Mouse (Mus musculus) hindbrain, embryonic 16.5 days (tissue): ENCODE data around the gene Isg20l2. TPM values are rescaled to one million over a fixed set of nuclear protein-coding genes. Genes with fewer than 3 reads are reported as not detected.

Source experiments
- ATAC-seq: fragments of 200-750 bp; cut with Nextera tagmentation; 2 replicates; pipeline ENCODE4 v1.8.0; 2017; ENCODE audit warnings: moderate TSS enrichment, moderate library complexity
- H3K27ac ChIP-seq: fragments of 300-500 bp; sonication (generic); 2 replicates; pipeline ENCODE4 v1.5.1; 2014; ENCODE audit warnings: low read depth, mild to moderate bottlenecking, control low read depth, low read length, moderate library complexity
- H3K27me3 ChIP-seq: fragments of 300-500 bp; sonication (generic); replicated peaks from 2 replicates; pipeline ENCODE4 v1.6.1; 2014; ENCODE audit warnings: low read length; ENCODE audit not compliant: control insufficient read depth, insufficient read depth
- H3K36me3 ChIP-seq: fragments of 300-500 bp; sonication (generic); 2 replicates; pipeline ENCODE4 v1.6.1; 2014; ENCODE audit warnings: mild to moderate bottlenecking, low read length, moderate library complexity, mixed read lengths; ENCODE audit not compliant: control insufficient read depth, insufficient read depth
- H3K4me1 ChIP-seq: fragments of 300-500 bp; sonication (generic); 2 replicates; pipeline ENCODE4 v1.6.1; 2014; ENCODE audit warnings: low read depth, low read length; ENCODE audit not compliant: control insufficient read depth, insufficient read depth
- H3K4me2 ChIP-seq: fragments of 300-500 bp; sonication (generic); 2 replicates; pipeline ENCODE4 v1.6.1; 2014; ENCODE audit warnings: mild to moderate bottlenecking, low read length, control low read depth, moderate library complexity
- H3K4me3 ChIP-seq: fragments of 300-500 bp; sonication (generic); 2 replicates; pipeline ENCODE4 v1.5.1; 2014; ENCODE audit warnings: mild to moderate bottlenecking, low read length, control low read depth, moderate library complexity
- H3K9ac ChIP-seq: fragments of 300-500 bp; sonication (generic); 2 replicates; pipeline ENCODE4 v1.6.1; 2014; ENCODE audit warnings: low read depth, mild to moderate bottlenecking, control low read depth, low read length, moderate library complexity
- H3K9me3 ChIP-seq: fragments of 300-500 bp; sonication (generic); 2 replicates; pipeline ENCODE4 v1.6.1; 2014; ENCODE audit warnings: mild to moderate bottlenecking, low read length, moderate library complexity; ENCODE audit not compliant: control insufficient read depth
- WGBS: fragments of 180-500 bp; shearing (Covaris S2); extraction: QIAGEN DNeasy Blood & Tissue Kit; methylation state at CpG from one replicate; pipeline ENCODE4 v1.1.7; 2014; 5-methylcytosine and 5-hydroxymethylcytosine counted together
- polyA plus RNA-seq: library from polyadenylated mRNA; unstranded; fragments of >200 nt; fragmentation: Nextera tagmentation; extraction: Ambion mirVana; gene quantifications from 2 replicates; pipeline ENCODE4 v1.2.1, GENCODE M21; 2015

The Isg20l2 gene
- polyA plus RNA-seq, 1 experiment from 2014 or later: 22.7 TPM

GRCm38 (mm10) chr3:87979493-87979892 lies 49.4 kb downstream of the Isg20l2 start:
- no peak for ATAC-seq
- whole genome bisulfite sequencing: 83% methylated on average over 5 of the region's 5 CpGs

GRCm38 (mm10) chr3:87980085-87980484 lies 50.0 kb downstream of the Isg20l2 start:
- Histone ChIP-seq H3K9me3 (no peaks in the 10 kb centered on the region), H3K4me3 (no peak overlapping the region), H3K27ac (no peak overlapping the region), H3K4me1 (peaks cover 18% of the 10 kb centered on the region), H3K27me3 (no peaks in the 10 kb centered on the region), H3K4me2 (no peak overlapping the region), H3K9ac (no peak overlapping the region), H3K36me3 (no peaks in the 10 kb centered on the region)
- ATAC-seq: no peak
- 68% methylated on average over 3 of the region's 3 CpGs for WGBS

More at GRCm38 (mm10) chr3:87979493-87979892, 49.4 kb downstream of the Isg20l2 start:
- Histone ChIP-seq H3K27ac (no peak overlapping the region), H3K9me3 (no peaks in the 10 kb centered on the region), H3K4me3 (no peak overlapping the region), H3K4me2 (no peak overlapping the region), H3K27me3 (no peaks in the 10 kb centered on the region), H3K4me1 (peaks cover 19% of the 10 kb centered on the region), H3K9ac (no peak overlapping the region), H3K36me3 (no peaks in the 10 kb centered on the region)

GRCm38 (mm10) chr3:87980728-87981127 lies 50.6 kb downstream of the Isg20l2 start:
- no peak overlapping the region for H3K4me3 ChIP-seq
- H3K4me1 ChIP-seq: peaks cover 25% of the 10 kb centered on the region
- WGBS: 67% methylated on average over 5 of the region's 5 CpGs
- H3K4me2 ChIP-seq: no peak overlapping the region
- no peak overlapping the region for H3K27ac ChIP-seq
- H3K9ac ChIP-seq: no peak overlapping the region
- no peaks in the 10 kb centered on the region for H3K36me3 ChIP-seq
- no peaks in the 10 kb centered on the region for H3K9me3 ChIP-seq
- H3K27me3 ChIP-seq: no peaks in the 10 kb centered on the region
- no peak for ATAC-seq

GRCm38 (mm10) chr3:87981214-87981760 lies 51.2 kb downstream of the Isg20l2 start:
- Histone ChIP-seq H3K4me2 (no peak overlapping the region), H3K27me3 (no peaks in the 10 kb centered on the region), H3K9me3 (no peaks in the 10 kb centered on the region), H3K36me3 (no peaks in the 10 kb centered on the region), H3K4me1 (peaks cover 28% of the 10 kb centered on the region), H3K27ac (no peak overlapping the region), H3K4me3 (no peak overlapping the region), H3K9ac (no peak overlapping the region)
- no peak for ATAC-seq
- 78% methylated on average over 6 of the region's 6 CpGs for WGBS

GRCm38 (mm10) chr3:87981894-87982835 lies 52.1 kb downstream of the Isg20l2 start:
- no peaks in the 10 kb centered on the region for H3K36me3 ChIP-seq
- no peak overlapping the region for H3K4me3 ChIP-seq
- H3K27me3 ChIP-seq: no peaks in the 10 kb centered on the region
- peak overlapping the region; percentile 62; the same call in 1 of the 2 replicates for H3K27ac ChIP-seq
- H3K9me3 ChIP-seq: no peaks in the 10 kb centered on the region
- 39% methylated on average over 12 of the region's 12 CpGs for WGBS
- peak overlapping the region; percentile 33 for H3K9ac ChIP-seq
- peaks cover 37% of the 10 kb centered on the region for H3K4me1 ChIP-seq
- 0 out of 2 replicates have a peak, but pooled peaks have one; percentile 9 for ATAC-seq
- H3K4me2 ChIP-seq: no peak overlapping the region

GRCm38 (mm10) chr3:87982836-87983601 lies 52.9 kb downstream of the Isg20l2 start:
- Histone ChIP-seq H3K9ac (peak overlapping the region; percentile 5; the same call in 1 of the 2 replicates), H3K4me2 (no peak overlapping the region)

GRCm38 (mm10) chr3:87983627-87984026 lies 53.5 kb downstream of the Isg20l2 start:
- H3K27ac ChIP-seq: no peak overlapping the region
- H3K4me3 ChIP-seq: no peak overlapping the region
- ATAC-seq: no peak
- H3K9me3 ChIP-seq: no peaks in the 10 kb centered on the region
- H3K36me3 ChIP-seq: no peaks in the 10 kb centered on the region
- H3K4me1 ChIP-seq: peaks cover 50% of the 10 kb centered on the region
- 42% methylated on average over 6 of the region's 6 CpGs for WGBS
- H3K27me3 ChIP-seq: no peaks in the 10 kb centered on the region
- no peak overlapping the region for H3K4me2 ChIP-seq
- H3K9ac ChIP-seq: no peak overlapping the region

More at GRCm38 (mm10) chr3:87982836-87983601, 52.9 kb downstream of the Isg20l2 start:
- peaks cover 45% of the 10 kb centered on the region for H3K4me1 ChIP-seq
- H3K36me3 ChIP-seq: no peaks in the 10 kb centered on the region
- no peak overlapping the region for H3K4me3 ChIP-seq
- ATAC-seq: peak; percentile 13; the same call in 1 of the 2 replicates
- H3K27me3 ChIP-seq: no peaks in the 10 kb centered on the region
- 9% methylated on average over 13 of the region's 13 CpGs for WGBS
- no peaks in the 10 kb centered on the region for H3K9me3 ChIP-seq
- H3K27ac ChIP-seq: no peak overlapping the region; the same call in 1 of the 2 replicates

GRCm38 (mm10) chr3:87984094-87984493 lies 54.0 kb downstream of the Isg20l2 start:
- peaks cover 50% of the 10 kb centered on the region for H3K4me1 ChIP-seq
- no peak overlapping the region for H3K27ac ChIP-seq

More at GRCm38 (mm10) chr3:87984094-87984493, 54.0 kb downstream of the Isg20l2 start:
- H3K9ac ChIP-seq: no peak overlapping the region
- no peaks in the 10 kb centered on the region for H3K27me3 ChIP-seq
- H3K36me3 ChIP-seq: no peaks in the 10 kb centered on the region
- H3K9me3 ChIP-seq: no peaks in the 10 kb centered on the region
- ATAC-seq: no peak
- 31% methylated on average over 3 of the region's 3 CpGs for WGBS
- no peak overlapping the region for H3K4me3 ChIP-seq
- H3K4me2 ChIP-seq: no peak overlapping the region
